Mouse (Mus musculus) kidney, postnatal 0 days (tissue): Measurements from ENCODE around the gene Hoxa5. TPM values are rescaled to one million over a fixed set of nuclear protein-coding genes. Genes with fewer than 3 reads are reported as not detected.

Experiments used
- ATAC-seq: fragments of 200-750 bp; cut with Nextera tagmentation; replicated peaks from 2 replicates; pipeline ENCODE4 v1.8.0; 2017; ENCODE audit warnings: low read depth, moderate number of reproducible peaks, moderate TSS enrichment, moderate library complexity; ENCODE audit not compliant: low FRiP score
- DNase-seq: peaks from one replicate; pipeline ENCODE4 v3.0.0-alpha.2; 2016; ENCODE audit warnings: low spot score
- H3K27ac ChIP-seq: fragments of 300-500 bp; sonication (generic); 2 replicates; pipeline ENCODE4 v1.5.1; 2014; ENCODE audit warnings: mild to moderate bottlenecking
- H3K27me3 ChIP-seq: fragments of 300-500 bp; sonication (generic); 2 replicates; pipeline ENCODE4 v1.6.1; 2014; ENCODE audit warnings: low read length, mixed read lengths; ENCODE audit not compliant: insufficient read depth
- H3K36me3 ChIP-seq: fragments of 300-500 bp; sonication (generic); 2 replicates; pipeline ENCODE4 v1.6.1; 2014; ENCODE audit warnings: low read length, mixed read lengths; ENCODE audit not compliant: insufficient read depth
- H3K4me1 ChIP-seq: fragments of 300-500 bp; sonication (generic); replicated peaks from 2 replicates; pipeline ENCODE4 v1.6.1; 2014; ENCODE audit warnings: antibody characterized with exemption, low read length, mixed read lengths; ENCODE audit not compliant: insufficient read depth
- H3K4me2 ChIP-seq: fragments of 300-500 bp; sonication (generic); 2 replicates; pipeline ENCODE4 v1.6.1; 2014; ENCODE audit warnings: mild to moderate bottlenecking, low read length, moderate library complexity, mixed read lengths
- H3K4me3 ChIP-seq: fragments of 300-500 bp; sonication (generic); replicated peaks from 2 replicates; pipeline ENCODE4 v1.5.1; 2014; ENCODE audit warnings: low read depth, low read length
- H3K9ac ChIP-seq: fragments of 300-500 bp; sonication (generic); 2 replicates; pipeline ENCODE4 v1.6.1; 2014; ENCODE audit warnings: low read depth, low read length
- H3K9me3 ChIP-seq: fragments of 300-500 bp; sonication (generic); replicated peaks from 2 replicates; pipeline ENCODE4 v1.6.1; 2016; ENCODE audit warnings: low read length, inconsistent platforms, mixed read lengths
- CTCF ChIP-seq: IDR thresholded peaks from 2 replicates; pipeline ENCODE4 v1.5.1; 2016; ENCODE audit warnings: antibody characterized with exemption, low read depth, mild to moderate bottlenecking, moderate library complexity
- WGBS: fragments of 180-500 bp; shearing (Covaris S2); extraction: QIAGEN DNeasy Blood & Tissue Kit; methylation state at CpG from one replicate; pipeline ENCODE4 v1.1.7; 2014; 5-methylcytosine and 5-hydroxymethylcytosine counted together
- polyA plus RNA-seq: library from polyadenylated mRNA; unstranded; fragments of >200 nt; fragmentation: Nextera tagmentation; extraction: Ambion mirVana; gene quantifications from 2 replicates; pipeline ENCODE4 v1.2.1, GENCODE M21; 2015

Gene Hoxa5
- polyA plus RNA-seq, 1 experiment from 2014 or later, result 10.4 TPM

- no peak for TF ChIP-seq CTCF
- H3K9ac ChIP-seq, result peak overlapping the region; percentile 43
- DNase-seq, result peak; percentile 96
- H3K4me2 ChIP-seq, result peak overlapping the region; percentile 95
- peak overlapping the region; percentile 89 for H3K27ac ChIP-seq
- WGBS, result 4% methylated on average over 30 of the region's 30 CpGs
- H3K9me3 ChIP-seq, result no peaks in the 10 kb centered on the region
- ATAC-seq, result 0 out of 2 replicates have a peak, but pooled peaks have one; percentile 27
- 0 out of 2 replicates have a peak, but pooled peaks cover 13% of the 10 kb centered on the region for H3K27me3 ChIP-seq
- peaks cover 47% of the 10 kb centered on the region for H3K4me1 ChIP-seq
- no peaks in the 10 kb centered on the region for H3K36me3 ChIP-seq
- peak overlapping the region; percentile 20; the same call in 1 of the 2 replicates for H3K4me3 ChIP-seq
Measured at GRCm38 (mm10) chr6:52160511-52161335, 43.7 kb downstream of the Hoxa5 start.

- Histone ChIP-seq H3K27me3 (0 out of 2 replicates have a peak, but pooled peaks cover 14% of the 10 kb centered on the region), H3K36me3 (no peaks in the 10 kb centered on the region), H3K4me3 (no peak overlapping the region), H3K9me3 (no peaks in the 10 kb centered on the region), H3K4me1 (peaks cover 40% of the 10 kb centered on the region), H3K9ac (peak overlapping the region; percentile 43; the same call in 1 of the 2 replicates), H3K4me2 (peak overlapping the region; percentile 95), H3K27ac (peak overlapping the region; percentile 89)
- ATAC-seq (no peak), DNase-seq (peak; percentile 72)
- TF ChIP-seq CTCF, result no peak
- WGBS, result 16% methylated on average over 9 of the region's 9 CpGs
Measured at GRCm38 (mm10) chr6:52159979-52160378, 44.4 kb downstream of the Hoxa5 start.

DNA sequence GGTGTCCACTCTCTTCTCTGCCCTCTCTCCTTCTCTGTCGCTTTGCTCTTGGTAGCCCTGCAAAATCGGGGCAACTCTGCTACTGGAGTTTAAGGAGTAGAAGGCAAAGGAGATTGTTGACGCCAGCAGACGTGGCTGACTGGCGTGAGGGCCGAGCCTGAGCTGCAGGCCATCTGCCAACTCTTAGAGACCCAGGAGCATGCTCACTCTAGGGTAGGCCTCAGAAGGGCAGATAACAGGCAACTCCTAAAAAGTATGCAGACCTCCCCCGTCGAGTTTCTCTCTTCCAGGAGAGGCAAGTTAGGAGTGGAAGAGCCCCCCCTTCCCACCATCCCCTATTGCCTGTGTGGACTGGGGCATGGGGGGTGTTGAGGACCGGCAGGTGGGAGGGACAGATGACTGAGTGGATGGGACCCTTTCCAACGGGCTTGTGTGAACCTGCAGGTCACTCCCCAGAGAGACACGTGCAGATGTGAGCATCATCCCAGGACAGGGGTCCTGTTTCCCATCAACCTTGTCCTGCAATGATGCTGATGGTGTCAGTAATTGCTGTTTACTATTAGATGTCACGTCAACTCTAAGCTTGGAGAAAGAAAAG is 45.1 kb downstream of the Hoxa5 start:
- Histone ChIP-seq H3K27me3 (peaks cover 16% of the 10 kb centered on the region), H3K4me1 (peaks cover 37% of the 10 kb centered on the region), H3K9me3 (no peaks in the 10 kb centered on the region), H3K4me2 (peak overlapping the region; percentile 95), H3K27ac (peak overlapping the region; percentile 89), H3K36me3 (no peaks in the 10 kb centered on the region), H3K4me3 (peak overlapping the region; percentile 72), H3K9ac (peak overlapping the region; percentile 76)
- WGBS, result 11% methylated on average over 12 of the region's 12 CpGs
- DNase-seq, result peak; percentile 44
- no peak for TF ChIP-seq CTCF
- ATAC-seq, result 0 out of 2 replicates have a peak, but pooled peaks have one; percentile 9

DNA sequence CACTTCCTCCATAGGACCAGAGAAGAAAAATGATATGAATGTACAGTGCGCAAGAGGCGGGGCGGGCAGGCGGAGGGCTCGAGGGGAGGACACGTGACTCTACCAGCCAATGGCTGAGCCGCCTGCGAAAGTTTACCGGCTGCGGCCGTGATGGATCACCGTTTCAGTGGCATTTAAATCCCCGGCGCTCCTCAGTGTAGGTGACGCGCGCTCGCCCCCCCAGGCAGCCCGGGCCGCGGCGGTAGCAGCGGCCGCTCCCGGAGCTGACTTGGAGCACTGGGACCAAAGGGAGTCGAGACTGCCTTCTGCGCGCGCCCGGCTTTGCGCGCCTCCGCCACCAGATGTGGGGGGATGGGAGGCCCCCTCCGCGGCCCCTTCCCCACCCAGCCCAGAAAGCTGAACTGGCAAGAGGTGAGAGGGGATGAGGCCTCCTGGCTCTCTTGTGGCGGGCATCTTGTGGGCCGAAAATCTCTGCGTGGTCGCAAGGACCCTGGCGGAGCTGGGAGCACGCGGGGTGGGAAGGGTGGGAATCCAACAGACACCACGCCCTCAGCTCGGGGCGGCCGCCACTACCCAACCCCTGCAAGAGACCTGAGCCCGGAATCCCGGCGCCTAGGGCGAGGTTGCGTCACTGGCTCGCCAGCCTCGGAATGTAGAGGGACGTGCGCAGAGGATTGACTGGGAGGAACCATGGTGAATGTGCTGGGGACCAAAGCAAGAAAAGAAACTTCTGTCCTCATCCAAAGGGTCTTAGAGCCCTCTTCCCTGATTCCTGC is 45.9 kb downstream of the Hoxa5 start, which contains the start of gene Hoxa1:
Gene Hoxa1 (minus strand): TSS at position 42 of the 776 bp plus-strand sequence.
- Histone ChIP-seq H3K4me1 (peaks cover 29% of the 10 kb centered on the region), H3K27ac (peak within 1 kb of the TSS; percentile 89), H3K27me3 (peaks cover 20% of the 10 kb centered on the region), H3K4me2 (peak within 1 kb of the TSS; percentile 95), H3K9me3 (no peaks in the 10 kb centered on the region), H3K4me3 (peak within 1 kb of the TSS; percentile 72), H3K36me3 (no peaks in the 10 kb centered on the region), H3K9ac (peak within 1 kb of the TSS; percentile 76)
- DNase-seq (peak; percentile 95), ATAC-seq (peak; percentile 79)
- under 1% methylated on average over 55 of the region's 55 CpGs for WGBS
- no peak for TF ChIP-seq CTCF

- no peak for TF ChIP-seq CTCF
- no peaks in the 10 kb centered on the region for H3K36me3 ChIP-seq
- H3K4me2 ChIP-seq, result peak overlapping the region; percentile 95
- no peak overlapping the region for H3K27ac ChIP-seq
- H3K9ac ChIP-seq, result no peak overlapping the region
- 2% methylated on average over 32 of the region's 32 CpGs for WGBS
- H3K9me3 ChIP-seq, result no peaks in the 10 kb centered on the region
- DNase-seq (no peak), ATAC-seq (peak; percentile 23; the same call in 1 of the 2 replicates)
- peaks cover 24% of the 10 kb centered on the region for H3K27me3 ChIP-seq
- H3K4me1 ChIP-seq, result peaks cover 24% of the 10 kb centered on the region
- peak overlapping the region; percentile 72 for H3K4me3 ChIP-seq
Measured at GRCm38 (mm10) chr6:52157466-52158275, 46.7 kb downstream of the Hoxa5 start.
